Mouse (Mus musculus): ENCODE results near the gene Kirrel2.

Gene Kirrel2

GRCm38 (mm10) chr7:30456487-30456886 is 1.0 kb downstream of the Kirrel2 start:
- TF ChIP-seq GATA4 (IDR thresholded peaks at IDR 0.05; ENCODE audit: insufficient replicate concordance, low read length): no peak

GRCm38 (mm10) chr7:30454259-30454658 is 3.2 kb downstream of the Kirrel2 start:
- no peak for TF ChIP-seq GATA4 (IDR thresholded peaks at IDR 0.05; ENCODE audit: insufficient replicate concordance, low read length)

- no peak for TF ChIP-seq GATA4 (IDR thresholded peaks at IDR 0.05; ENCODE audit: insufficient replicate concordance, low read length)
Observed at GRCm38 (mm10) chr7:30453766-30454165, 3.7 kb downstream of the Kirrel2 start.

GRCm38 (mm10) chr7:30453327-30453726 is 4.2 kb downstream of the Kirrel2 start:
- TF ChIP-seq GATA4 (IDR thresholded peaks at IDR 0.05; ENCODE audit: insufficient replicate concordance, low read length): no peak

- no peak for TF ChIP-seq GATA4 (IDR thresholded peaks at IDR 0.05; ENCODE audit: insufficient replicate concordance, low read length)
Observed at GRCm38 (mm10) chr7:30450241-30450640, 7.2 kb downstream of the Kirrel2 start.

- no peak for TF ChIP-seq GATA4 (IDR thresholded peaks at IDR 0.05; ENCODE audit: insufficient replicate concordance, low read length)
Observed at GRCm38 (mm10) chr7:30444971-30445751, 12.3 kb downstream of the Kirrel2 start, which contains the start of gene Aplp1. TSS of gene Aplp1 (minus strand) at chr7:30445535.

- no peak for TF ChIP-seq GATA4 (IDR thresholded peaks at IDR 0.05; ENCODE audit: insufficient replicate concordance, low read length)
Observed at GRCm38 (mm10) chr7:30444154-30444970, 13.1 kb downstream of the Kirrel2 start.

- TF ChIP-seq GATA4 (IDR thresholded peaks at IDR 0.05; ENCODE audit: insufficient replicate concordance, low read length): no peak
Observed at GRCm38 (mm10) chr7:30443696-30444095, 13.8 kb downstream of the Kirrel2 start.

- TF ChIP-seq GATA4 (IDR thresholded peaks at IDR 0.05; ENCODE audit: insufficient replicate concordance, low read length): no peak
Observed at GRCm38 (mm10) chr7:30440697-30441096, 16.8 kb downstream of the Kirrel2 start.

GRCm38 (mm10) chr7:30439734-30440133 is 17.8 kb downstream of the Kirrel2 start:
- TF ChIP-seq GATA4 (IDR thresholded peaks at IDR 0.05; ENCODE audit: insufficient replicate concordance, low read length): no peak

- no peak for TF ChIP-seq GATA4 (IDR thresholded peaks at IDR 0.05; ENCODE audit: insufficient replicate concordance, low read length)
Observed at GRCm38 (mm10) chr7:30436879-30437278, 20.6 kb downstream of the Kirrel2 start.

- no peak for TF ChIP-seq GATA4 (IDR thresholded peaks at IDR 0.05; ENCODE audit: insufficient replicate concordance, low read length)
Observed at GRCm38 (mm10) chr7:30435156-30435555, 22.3 kb downstream of the Kirrel2 start.

GRCm38 (mm10) chr7:30434701-30435100 is 22.8 kb downstream of the Kirrel2 start:
- no peak for TF ChIP-seq GATA4 (IDR thresholded peaks at IDR 0.05; ENCODE audit: insufficient replicate concordance, low read length)

- no peak for TF ChIP-seq GATA4 (IDR thresholded peaks at IDR 0.05; ENCODE audit: insufficient replicate concordance, low read length)
Observed at GRCm38 (mm10) chr7:30434238-30434637, 23.3 kb downstream of the Kirrel2 start.

- no peak for TF ChIP-seq GATA4 (IDR thresholded peaks at IDR 0.05; ENCODE audit: insufficient replicate concordance, low read length)
Observed at GRCm38 (mm10) chr7:30431793-30432192, 25.7 kb downstream of the Kirrel2 start.

- TF ChIP-seq GATA4 (IDR thresholded peaks at IDR 0.05; ENCODE audit: insufficient replicate concordance, low read length): no peak
Observed at GRCm38 (mm10) chr7:30430191-30430590, 27.3 kb downstream of the Kirrel2 start.
